Mouse (Mus musculus) kidney, postnatal 36 days (tissue): Measurements from ENCODE around the gene Gm10277.

Experiments
- DNase-seq, 2 experiments: peaks; one replicate each; pipeline ENCODE4 v3.0.0; 2021 to 2022; ENCODE audit warnings: mixed read lengths in 2 of 2

Gm10277 gene

GRCm38 (mm10) chr11:77795216-77795615 lies 7.7 kb upstream of the Gm10277 start:
- DNase-seq, result no peak

- peak; percentile 96 to 98 for DNase-seq
Measured at GRCm38 (mm10) chr11:77793238-77793930, 5.8 kb upstream of the Gm10277 start.

GRCm38 (mm10) chr11:77792566-77792909 lies 5.0 kb upstream of the Gm10277 start:
- DNase-seq, result no peak

- DNase-seq, result peak; percentile 86 to 89
Measured at GRCm38 (mm10) chr11:77791752-77792565, 4.4 kb upstream of the Gm10277 start.

DNA sequence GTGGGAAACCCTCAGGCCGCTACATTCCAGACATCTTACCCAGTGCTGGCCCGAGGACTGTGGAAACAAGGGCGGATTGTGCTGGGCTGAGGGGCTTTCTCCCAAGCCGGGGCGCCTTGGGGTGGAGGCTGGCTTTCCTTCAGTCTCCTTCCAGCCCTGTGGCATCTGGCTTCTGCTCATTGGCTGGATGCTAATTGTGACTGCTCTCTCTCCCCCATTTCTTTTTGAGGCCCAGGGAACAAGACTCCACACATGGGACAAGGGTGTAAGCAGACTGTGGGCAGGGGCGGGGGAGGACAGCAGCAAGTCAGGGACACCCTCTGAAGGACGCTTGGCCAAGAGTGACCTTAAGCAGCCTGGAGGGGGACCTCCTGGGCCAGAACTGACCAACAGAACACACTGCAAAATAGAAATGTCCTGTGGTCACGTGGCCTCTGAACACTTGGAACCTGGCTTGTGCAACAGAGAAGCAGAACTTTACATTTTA lies 3.7 kb upstream of the Gm10277 start:
- peak; percentile 53 to 61 for DNase-seq

GRCm38 (mm10) chr11:77790286-77790685 lies 2.7 kb upstream of the Gm10277 start:
- DNase-seq, result no peak

DNA sequence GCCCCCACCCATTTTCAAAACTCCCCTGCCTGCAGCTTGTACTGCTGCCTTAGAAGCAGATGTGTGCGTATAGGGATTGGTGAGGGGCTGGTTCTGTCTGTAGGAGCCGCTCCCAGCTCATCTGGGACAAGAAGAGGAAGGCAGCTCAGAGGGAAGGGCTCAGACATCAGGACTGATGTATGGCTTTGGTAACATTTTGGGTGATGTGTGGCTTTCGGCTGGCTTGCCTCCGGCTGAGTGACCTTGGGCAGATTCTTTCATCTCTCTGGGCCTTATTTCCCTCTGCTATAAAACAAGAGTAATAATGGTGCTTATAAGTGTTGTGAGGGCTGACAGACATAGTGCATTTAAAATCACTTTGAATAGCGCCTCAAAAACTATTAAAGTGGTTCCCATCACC lies 2.0 kb upstream of the Gm10277 start:
- DNase-seq, result no peak

DNA sequence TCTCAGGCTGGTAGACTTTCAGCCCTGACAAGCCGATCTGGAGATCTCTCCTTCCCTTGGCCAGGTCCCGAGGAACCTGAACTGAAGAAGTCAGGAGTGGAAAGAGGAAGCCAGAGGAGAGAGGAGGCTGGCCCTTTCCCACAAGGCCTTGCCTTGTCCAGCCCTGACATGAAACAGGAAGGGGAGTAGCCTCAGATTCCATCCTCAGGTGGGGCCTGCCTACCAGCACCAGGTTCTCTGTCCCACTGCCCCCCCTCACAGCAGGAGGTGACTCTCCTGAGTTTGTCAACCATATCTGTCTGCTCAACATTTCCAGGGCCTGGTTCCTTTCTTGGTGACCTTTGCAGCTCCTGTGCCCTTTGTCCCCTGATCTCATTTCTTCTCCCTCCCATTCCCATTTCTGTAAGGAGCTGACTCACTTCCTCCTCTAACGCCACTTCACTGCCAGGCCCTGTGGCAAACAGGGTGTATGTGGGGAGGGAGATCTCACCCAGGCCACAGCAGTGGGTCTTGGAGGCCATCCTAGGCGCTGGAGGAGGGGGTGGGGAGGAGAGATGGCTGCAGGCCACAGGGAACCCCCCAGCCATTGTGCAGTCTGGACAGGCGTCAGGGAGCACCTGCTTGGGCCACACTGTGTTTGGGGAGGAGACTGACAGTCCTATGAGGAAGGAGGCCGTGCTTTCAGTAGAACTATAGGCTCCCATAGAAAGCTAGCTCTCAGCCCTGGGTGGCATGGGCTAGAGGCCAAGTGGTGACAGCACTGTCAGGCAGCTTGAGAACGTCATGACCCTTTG lies 1.6 kb downstream of the Gm10277 start:
- peak; percentile 81 to 90 for DNase-seq

DNA sequence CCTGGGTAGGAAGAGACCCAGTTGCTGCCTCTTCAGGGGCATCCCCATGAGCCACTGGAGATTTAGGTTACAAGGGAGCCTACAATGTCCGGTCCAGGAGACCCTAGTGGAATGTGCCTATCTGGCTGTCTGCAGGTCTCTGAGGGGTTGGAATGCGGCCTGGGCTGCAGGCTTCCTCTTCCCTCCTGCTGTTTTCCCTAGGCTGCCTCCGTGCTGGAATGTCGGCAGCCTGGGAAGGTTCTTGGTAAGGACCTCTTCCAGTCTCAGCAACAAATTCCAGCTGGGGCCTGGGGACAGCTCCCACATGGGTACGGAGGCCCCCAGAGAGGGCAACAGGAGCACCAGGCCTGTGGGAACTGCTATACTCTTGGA lies 2.2 kb downstream of the Gm10277 start:
- DNase-seq, result peak in 1 of 2 experiments; percentile 61

DNA sequence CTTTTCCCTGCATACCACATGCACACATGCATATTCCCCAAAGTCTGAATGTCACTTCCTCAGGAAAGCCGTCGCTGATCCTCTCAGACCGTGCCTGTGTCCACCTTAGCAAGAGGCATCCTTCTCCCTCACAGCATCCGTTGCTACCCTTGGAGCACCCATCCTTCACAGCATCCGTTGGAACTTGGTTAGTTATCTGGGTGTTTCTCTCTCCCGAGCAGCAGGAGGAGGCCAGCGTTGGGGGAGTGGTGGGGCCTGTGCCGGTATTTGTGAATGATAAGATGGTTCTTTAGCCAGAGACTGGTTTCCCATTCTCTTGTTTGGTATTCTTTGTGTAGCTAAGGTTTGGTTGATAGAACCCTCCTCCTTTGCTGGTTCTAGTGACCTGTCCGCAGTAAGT lies 2.7 kb downstream of the Gm10277 start:
- DNase-seq, result no peak

DNA sequence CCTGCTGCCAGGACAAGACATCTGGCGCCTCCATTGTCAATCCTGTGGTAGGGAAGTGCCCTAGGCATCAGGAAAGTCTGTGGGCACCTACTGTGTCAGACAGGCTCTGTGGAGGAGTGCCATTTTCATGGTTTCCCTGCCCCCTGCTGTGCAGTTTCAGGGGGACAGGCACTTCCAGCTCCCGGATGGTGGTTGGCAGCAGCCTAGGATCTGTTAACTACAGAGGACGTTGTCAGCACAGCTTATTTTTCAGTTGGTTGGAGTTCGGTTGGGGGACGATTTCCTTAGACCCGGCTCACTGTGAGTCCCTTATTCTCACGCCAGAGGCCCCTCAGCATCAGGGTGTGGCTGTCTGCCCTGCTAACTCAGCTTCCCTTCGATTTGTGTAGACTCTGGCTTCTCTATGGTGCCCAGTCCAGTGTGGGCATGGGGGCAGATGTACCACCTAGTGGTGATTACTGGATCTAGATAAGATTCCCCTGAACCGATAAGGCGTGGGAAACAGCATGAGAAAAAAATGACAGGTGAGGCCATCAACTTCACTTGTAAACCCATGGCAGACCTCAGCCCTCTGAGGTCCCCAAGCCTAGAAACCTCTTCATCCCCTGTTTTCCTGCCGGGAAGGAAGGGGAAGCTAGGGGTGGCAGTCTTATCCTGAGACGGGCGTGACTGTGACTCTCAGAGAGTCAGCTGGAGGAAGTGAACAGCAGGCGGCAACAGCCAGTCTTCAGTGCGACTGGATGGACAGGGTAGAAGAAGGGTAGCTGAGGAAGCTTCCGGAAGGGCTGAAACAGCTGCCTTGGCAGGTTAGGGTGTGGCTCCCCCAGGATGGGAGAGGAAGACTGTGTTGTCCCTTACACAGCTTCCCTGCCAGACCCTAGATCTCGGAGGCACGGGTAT lies 3.5 kb downstream of the Gm10277 start:
- peak; percentile 54 to 69 for DNase-seq

GRCm38 (mm10) chr11:77783211-77783746 lies 4.3 kb downstream of the Gm10277 start:
- DNase-seq, result peak; percentile 75 to 80

- DNase-seq, result no peak
Measured at GRCm38 (mm10) chr11:77782104-77782815, 5.3 kb downstream of the Gm10277 start.

- DNase-seq, result peak in 1 of 2 experiments; percentile 49
Measured at GRCm38 (mm10) chr11:77781088-77781487, 6.5 kb downstream of the Gm10277 start.

GRCm38 (mm10) chr11:77779240-77779639 lies 8.3 kb downstream of the Gm10277 start:
- no peak for DNase-seq

- DNase-seq, result no peak
Measured at GRCm38 (mm10) chr11:77777937-77778336, 9.6 kb downstream of the Gm10277 start.

- peak in 1 of 2 experiments; percentile 59 for DNase-seq
Measured at GRCm38 (mm10) chr11:77777436-77777835, 10.1 kb downstream of the Gm10277 start.

- peak; percentile 67 to 70 for DNase-seq
Measured at GRCm38 (mm10) chr11:77775701-77776400, 11.7 kb downstream of the Gm10277 start.

DNA sequence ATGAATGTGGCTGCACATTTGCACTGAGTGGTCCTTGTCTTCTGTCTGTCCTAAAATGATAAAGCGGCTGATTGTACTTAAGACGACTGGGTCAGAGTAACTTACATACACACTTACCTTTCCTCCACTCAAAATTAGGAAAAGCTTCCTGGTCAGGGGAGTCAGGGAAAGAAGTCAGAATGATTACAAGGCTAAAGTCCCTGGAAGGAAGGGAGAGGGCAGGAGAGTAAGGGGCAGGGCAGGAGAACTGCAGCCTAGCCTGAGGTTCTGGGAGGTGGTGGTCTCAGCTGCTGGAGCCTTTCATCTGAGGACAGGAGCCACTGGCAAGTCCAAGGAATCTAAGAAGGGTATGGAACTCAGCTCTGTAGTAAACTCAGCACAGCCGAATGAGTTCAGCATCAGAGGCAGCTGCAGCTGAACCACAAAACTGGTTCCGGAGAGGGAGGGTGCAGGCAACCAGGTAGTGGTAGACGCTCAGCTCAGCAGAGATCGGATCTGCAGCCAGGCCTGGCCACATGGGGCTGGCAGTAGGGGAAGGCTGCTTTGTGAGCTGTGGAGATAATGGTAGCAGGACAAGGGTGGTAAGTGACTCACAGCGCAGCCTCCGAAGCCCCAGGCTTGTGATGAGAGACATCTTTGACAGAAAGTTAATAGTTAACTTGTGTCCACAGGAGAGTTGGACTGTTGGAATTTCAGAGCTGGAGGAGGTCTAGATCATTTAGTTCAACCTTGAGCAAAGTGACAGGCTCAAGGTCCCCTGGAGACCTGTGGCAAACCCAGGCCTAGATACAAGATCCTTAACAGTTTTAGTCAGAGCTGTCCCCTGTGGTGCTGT lies 15.5 kb downstream of the Gm10277 start:
- DNase-seq, result peak; percentile 68 to 83

DNA sequence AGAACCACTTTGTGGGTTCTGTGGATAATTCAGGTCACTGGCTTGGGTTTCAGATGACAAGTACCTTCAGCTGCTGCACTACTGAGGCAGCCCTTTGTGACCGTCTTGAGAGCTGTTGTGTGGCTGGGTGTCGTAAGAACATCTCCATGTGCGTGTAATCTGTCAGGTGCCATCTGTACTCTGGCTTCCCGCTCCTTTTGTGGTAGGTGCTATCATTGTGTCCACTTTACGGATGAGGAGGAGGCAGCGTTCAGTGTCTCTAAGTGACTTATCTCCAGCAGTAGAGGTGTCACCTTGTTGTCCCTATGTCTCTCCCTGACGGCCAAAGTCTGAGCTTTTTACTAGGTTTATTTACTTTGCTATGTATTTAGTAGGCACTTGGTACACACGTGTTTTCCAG lies 17.2 kb downstream of the Gm10277 start:
- no peak for DNase-seq
